Mouse (Mus musculus) limb, embryonic 10.5 days (tissue): Measurements from ENCODE around the gene Samhd1. TPM values are rescaled to one million over a fixed set of nuclear protein-coding genes. Genes with fewer than 3 reads are reported as not detected.

Experiments used
- DNase-seq: peaks from one replicate; pipeline ENCODE4 v3.0.0-alpha.2; 2017; ENCODE audit warnings: low spot score
- H3K27ac ChIP-seq: fragments of 300-500 bp; sonication (generic); 2 replicates; pipeline ENCODE4 v1.5.1; 2016; ENCODE audit warnings: mild to moderate bottlenecking
- H3K27me3 ChIP-seq: fragments of 300-500 bp; sonication (generic); 2 replicates; pipeline ENCODE4 v1.6.1; 2016; ENCODE audit warnings: low read depth, mild to moderate bottlenecking; ENCODE audit not compliant: poor library complexity, severe bottlenecking
- H3K36me3 ChIP-seq: fragments of 300-500 bp; sonication (generic); 2 replicates; pipeline ENCODE4 v1.6.1; 2016; ENCODE audit warnings: mild to moderate bottlenecking, moderate library complexity
- H3K4me1 ChIP-seq: fragments of 300-500 bp; sonication (generic); 2 replicates; pipeline ENCODE4 v1.6.1; 2016
- H3K4me3 ChIP-seq: fragments of 300-500 bp; sonication (generic); 2 replicates; pipeline ENCODE4 v1.5.1; 2016; ENCODE audit warnings: mild to moderate bottlenecking, moderate library complexity
- H3K9me3 ChIP-seq: fragments of 300-500 bp; sonication (generic); replicated peaks from 2 replicates; pipeline ENCODE4 v1.6.1; 2016; ENCODE audit warnings: mild to moderate bottlenecking
- WGBS: fragments of 180-500 bp; shearing (Covaris S2); methylation state at CpG from one replicate; pipeline ENCODE4 v1.1.7; 2016; 5-methylcytosine and 5-hydroxymethylcytosine counted together
- polyA plus RNA-seq: library from polyadenylated mRNA; unstranded; fragments of >200 nt; fragmentation: Nextera tagmentation; extraction: Ambion mirVana; gene quantifications from 2 replicates; pipeline ENCODE4 v1.2.1, GENCODE M21; 2016

Samhd1 gene
- polyA plus RNA-seq, 1 experiment from 2014 or later = 27.3 TPM

DNA sequence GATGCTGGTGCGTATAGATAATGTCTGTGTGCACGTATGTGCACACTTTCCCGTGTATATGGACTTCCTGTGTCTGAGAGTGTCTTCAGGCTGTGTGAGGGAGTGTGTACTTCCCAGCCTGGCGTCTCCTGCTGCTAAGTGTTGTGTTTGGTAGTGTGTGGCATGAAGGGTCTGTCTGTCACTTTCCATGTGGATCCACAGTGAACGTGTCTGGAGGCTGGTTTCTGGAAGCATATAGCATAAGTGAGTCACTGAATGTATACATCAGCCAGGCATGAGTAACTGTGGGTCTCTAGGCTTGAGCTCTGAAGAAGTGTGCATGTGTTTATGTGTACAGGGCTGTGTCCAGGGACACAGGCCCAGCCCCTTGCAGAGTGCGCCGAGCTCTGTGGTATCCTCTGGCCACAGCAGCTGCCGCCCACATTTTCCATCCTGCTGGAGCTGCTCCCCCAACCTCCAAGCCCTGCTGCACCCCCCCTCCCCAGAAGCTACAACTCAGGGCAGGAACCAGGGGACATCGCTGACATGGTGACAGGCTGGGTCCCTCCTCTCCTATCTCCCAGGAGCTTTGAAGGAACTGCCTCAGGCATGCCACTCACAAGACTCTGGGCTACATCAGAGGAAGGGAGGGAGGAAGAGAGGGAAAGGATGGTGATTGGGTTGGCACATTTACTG is 61.5 kb downstream of the Samhd1 start:
- Histone ChIP-seq H3K4me3 (no peak overlapping the region), H3K36me3 (peaks cover 83% of the 10 kb centered on the region), H3K4me1 (peaks cover 81% of the 10 kb centered on the region), H3K27ac (no peak overlapping the region), H3K27me3 (no peaks in the 10 kb centered on the region), H3K9me3 (no peaks in the 10 kb centered on the region)
- no peak for DNase-seq
- 86% methylated on average over 9 of the region's 9 CpGs for WGBS

DNA sequence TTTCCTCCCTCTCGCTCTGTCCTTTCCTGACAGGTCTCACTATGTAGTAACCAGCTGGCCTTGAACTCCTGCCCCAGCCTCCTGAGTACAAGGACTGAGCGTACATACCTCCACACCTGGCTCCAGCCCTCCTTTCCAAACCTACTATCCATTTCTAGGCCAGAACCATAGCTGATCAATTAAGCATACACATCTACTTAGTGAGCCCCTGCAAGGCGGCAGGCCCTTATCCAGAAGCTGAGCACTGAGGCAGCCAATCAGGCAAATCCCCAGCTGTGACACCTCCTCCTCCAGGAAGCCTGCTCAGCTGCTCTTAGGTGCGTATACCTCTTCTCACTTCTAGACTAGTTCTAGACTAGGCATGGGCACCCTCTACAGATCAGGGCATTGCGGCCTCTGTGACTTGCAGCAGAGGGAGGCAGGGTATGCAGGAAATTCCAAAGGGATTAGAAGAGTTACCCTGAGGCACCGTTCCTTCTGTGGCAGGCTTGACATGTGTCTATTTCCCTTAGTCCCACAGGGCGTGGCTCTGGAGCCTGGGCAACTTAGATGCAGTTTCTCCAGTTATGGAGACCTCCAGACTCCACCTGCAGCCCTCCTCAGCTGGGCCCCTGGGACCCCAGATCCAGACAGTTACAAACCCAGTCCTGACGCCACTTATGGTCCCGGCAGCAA is 62.6 kb downstream of the Samhd1 start:
- H3K36me3 ChIP-seq = peaks cover 84% of the 10 kb centered on the region
- H3K4me1 ChIP-seq = peaks cover 78% of the 10 kb centered on the region
- DNase-seq = no peak

DNA sequence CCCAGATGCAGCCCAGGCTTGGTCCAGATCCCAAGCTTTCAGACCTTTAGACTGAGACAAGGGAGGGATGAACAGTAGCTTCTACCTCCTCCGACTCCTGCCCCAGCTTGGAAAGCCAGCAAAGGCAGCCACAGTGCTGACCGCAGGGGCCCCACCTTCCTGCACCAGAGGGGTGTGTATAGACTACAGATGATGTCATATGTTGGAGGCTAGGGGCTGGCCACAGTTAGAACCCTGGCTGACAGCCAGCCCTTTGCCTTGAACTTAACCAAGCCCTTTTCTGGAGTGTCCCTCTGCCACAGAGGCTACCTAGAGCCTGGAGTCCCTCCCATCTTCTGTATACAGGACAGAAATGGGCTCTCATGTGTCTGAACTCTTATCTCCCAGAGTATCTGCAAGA is 63.5 kb downstream of the Samhd1 start:
- Histone ChIP-seq H3K36me3 (peaks cover 82% of the 10 kb centered on the region), H3K27ac (no peak overlapping the region), H3K4me1 (peaks cover 71% of the 10 kb centered on the region), H3K27me3 (no peaks in the 10 kb centered on the region), H3K4me3 (no peak overlapping the region), H3K9me3 (no peaks in the 10 kb centered on the region)
- WGBS = 83% methylated on average over 2 of the region's 2 CpGs
- DNase-seq = no peak

More for the DNA sequence above, 62.6 kb downstream of the Samhd1 start:
- Histone ChIP-seq H3K27ac (no peak overlapping the region), H3K27me3 (no peaks in the 10 kb centered on the region), H3K4me3 (no peak overlapping the region), H3K9me3 (no peaks in the 10 kb centered on the region)
- WGBS = 86% methylated on average over 9 of the region's 9 CpGs

DNA sequence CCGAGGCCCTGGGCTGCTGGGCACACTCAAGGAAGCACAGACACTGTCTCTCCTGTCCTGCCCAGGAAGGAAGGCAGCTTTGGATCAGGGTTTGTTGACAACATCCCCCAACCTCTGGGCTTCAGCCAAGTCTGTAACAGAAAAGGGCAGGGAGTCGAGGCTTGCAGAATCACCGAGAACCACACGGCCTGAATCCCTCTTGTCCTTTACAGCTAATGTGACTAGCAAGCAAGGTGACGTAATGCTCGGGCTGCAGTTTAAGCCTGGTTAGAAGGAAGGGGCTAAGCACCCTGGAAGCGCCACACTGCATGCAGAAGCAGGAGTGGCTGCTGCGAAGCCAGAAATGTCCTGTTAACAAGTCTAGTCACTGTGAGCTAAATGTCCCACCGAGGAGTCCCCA is 64.7 kb downstream of the Samhd1 start:
- peaks cover 78% of the 10 kb centered on the region for H3K36me3 ChIP-seq
- 0 out of 2 replicates have a peak overlapping the region, but pooled peaks have one; percentile 15 for H3K27ac ChIP-seq

DNA sequence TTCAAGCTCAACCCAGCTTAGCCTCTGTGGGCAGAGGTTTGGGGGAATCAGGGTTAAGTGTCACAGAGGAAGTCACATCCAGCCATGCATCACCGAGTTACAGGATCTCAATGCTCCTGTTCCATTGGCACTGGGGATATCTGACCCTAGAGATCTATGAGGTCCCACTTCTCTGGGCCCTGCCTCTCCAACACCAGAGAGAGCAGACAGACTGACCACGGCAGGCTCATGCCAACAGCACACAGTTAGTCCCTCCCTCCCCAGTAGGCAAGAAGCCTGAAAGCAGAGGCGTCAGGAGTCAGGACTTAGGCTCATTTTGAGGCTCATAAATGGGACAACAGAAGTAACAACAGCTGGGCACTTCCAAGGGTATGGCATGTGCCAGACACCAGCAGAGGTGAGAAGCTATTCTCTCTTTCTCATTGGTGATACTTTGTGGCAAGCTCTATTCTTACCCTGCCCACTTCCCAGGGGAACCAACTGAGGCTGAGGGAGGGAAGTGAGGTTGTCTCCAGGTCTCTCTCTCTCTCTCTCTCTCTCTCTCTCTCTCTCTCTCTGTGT is 65.2 kb downstream of the Samhd1 start:
- WGBS = 53% methylated on average over 3 of the region's 3 CpGs
- no peak overlapping the region for H3K4me3 ChIP-seq
- H3K27me3 ChIP-seq = no peaks in the 10 kb centered on the region
- peaks cover 66% of the 10 kb centered on the region for H3K4me1 ChIP-seq
- H3K27ac ChIP-seq = 0 out of 2 replicates have a peak overlapping the region, but pooled peaks have one; percentile 39
- no peaks in the 10 kb centered on the region for H3K9me3 ChIP-seq
- no peak for DNase-seq
- H3K36me3 ChIP-seq = peaks cover 77% of the 10 kb centered on the region

More for the DNA sequence above, 64.7 kb downstream of the Samhd1 start:
- Histone ChIP-seq H3K4me3 (no peak overlapping the region), H3K27me3 (no peaks in the 10 kb centered on the region), H3K9me3 (no peaks in the 10 kb centered on the region), H3K4me1 (peaks cover 67% of the 10 kb centered on the region)
- no peak for DNase-seq
- 70% methylated on average over 9 of the region's 9 CpGs for WGBS

DNA sequence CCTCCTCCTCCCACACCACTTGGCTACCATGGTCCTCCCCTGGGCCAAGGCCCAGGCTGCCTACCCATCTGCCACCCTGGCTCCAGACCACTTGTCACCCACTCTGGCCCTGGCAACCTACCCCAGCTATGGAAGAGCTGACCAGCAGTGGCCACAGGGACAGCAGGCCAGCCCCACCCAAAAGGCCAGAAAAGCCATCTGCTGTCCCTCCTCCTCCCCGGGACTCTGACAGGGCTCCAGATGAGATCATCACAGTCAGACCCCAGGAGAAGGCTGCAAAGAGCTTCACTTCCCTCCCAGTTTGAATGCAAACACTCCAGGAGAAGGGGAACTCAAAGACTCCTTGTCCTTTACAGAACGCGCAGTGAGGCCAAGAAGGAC is 65.7 kb downstream of the Samhd1 start:
- WGBS = 59% methylated on average over 3 of the region's 3 CpGs
- Histone ChIP-seq H3K4me1 (peaks cover 65% of the 10 kb centered on the region), H3K27ac (peak overlapping the region; percentile 39; the same call in 1 of the 2 replicates), H3K27me3 (no peaks in the 10 kb centered on the region), H3K36me3 (peaks cover 79% of the 10 kb centered on the region), H3K4me3 (no peak overlapping the region), H3K9me3 (no peaks in the 10 kb centered on the region)
- DNase-seq = no peak

DNA sequence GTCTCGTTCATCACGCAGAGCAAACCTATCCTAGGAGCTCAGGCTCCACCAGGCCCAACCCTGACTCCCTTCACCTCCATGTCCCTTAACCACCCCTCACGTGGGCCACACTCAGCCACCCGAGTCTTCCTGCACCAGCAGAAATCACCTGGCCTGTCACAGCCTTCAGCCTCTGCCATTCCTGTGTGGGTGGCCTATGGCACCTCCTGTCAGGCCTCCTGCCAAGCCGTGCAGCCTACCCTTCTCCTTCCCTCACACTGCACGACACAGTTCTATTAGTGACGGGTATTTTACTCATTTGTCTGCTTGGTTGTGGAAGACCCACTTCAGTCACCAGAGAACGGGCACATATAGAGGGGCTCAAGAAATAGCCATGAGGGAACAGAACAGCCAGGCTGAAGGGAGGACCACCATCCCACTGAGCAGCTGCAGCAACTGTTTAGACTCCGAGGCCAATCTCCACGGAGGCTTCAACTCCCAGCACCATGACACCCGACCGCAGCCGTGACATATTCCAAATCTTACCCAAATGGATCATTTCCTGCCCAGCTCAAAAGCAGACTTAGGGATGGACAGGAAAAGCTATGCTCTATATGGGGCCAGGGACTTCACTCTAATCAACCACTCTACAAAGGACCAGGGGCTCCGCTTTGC is 66.2 kb downstream of the Samhd1 start:
- Histone ChIP-seq H3K27me3 (no peaks in the 10 kb centered on the region), H3K27ac (peak overlapping the region; percentile 39; the same call in 1 of the 2 replicates), H3K4me1 (peaks cover 65% of the 10 kb centered on the region), H3K9me3 (no peaks in the 10 kb centered on the region), H3K36me3 (peaks cover 79% of the 10 kb centered on the region), H3K4me3 (no peak overlapping the region)
- 83% methylated on average over 14 of the region's 14 CpGs for WGBS
- no peak for DNase-seq

DNA sequence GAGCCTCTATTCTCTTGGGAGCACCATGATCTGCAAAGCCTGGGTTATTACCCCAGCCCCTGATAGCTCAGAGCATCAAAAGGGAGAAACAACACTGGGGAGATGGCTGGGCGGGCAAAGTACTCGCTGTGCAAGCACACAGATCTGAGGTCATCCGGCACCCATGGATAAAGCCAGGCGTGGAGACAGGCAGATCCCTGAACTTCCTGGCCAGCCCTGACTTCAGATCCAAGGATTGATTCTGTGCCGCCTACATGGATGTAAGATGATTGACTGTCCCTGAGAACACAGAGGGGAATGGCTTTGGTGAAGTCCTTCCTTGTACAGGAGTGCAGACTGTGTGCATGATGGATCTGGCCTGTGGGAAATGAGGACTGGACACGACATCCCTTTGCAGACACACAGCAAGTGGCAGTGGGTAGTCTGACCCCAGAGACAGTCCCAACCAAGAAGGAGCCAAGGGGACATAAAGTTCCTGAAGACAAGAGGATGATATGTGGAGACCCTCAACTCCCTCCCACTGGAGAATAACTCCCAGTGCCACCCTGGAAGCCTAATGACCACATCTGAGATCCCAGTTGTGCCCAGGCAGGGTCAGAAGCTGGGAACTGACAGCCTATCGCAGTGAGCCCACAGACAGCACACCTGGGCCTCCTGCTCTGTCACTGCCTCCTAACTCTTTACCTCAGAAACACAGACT is 68.2 kb downstream of the Samhd1 start:
- H3K36me3 ChIP-seq = peaks cover 78% of the 10 kb centered on the region
- H3K27ac ChIP-seq = no peak overlapping the region
- H3K4me1 ChIP-seq = peaks cover 63% of the 10 kb centered on the region
- H3K4me3 ChIP-seq = no peak overlapping the region
- no peaks in the 10 kb centered on the region for H3K9me3 ChIP-seq
- WGBS = 81% methylated on average over 7 of the region's 7 CpGs
- DNase-seq = no peak
- no peaks in the 10 kb centered on the region for H3K27me3 ChIP-seq

DNA sequence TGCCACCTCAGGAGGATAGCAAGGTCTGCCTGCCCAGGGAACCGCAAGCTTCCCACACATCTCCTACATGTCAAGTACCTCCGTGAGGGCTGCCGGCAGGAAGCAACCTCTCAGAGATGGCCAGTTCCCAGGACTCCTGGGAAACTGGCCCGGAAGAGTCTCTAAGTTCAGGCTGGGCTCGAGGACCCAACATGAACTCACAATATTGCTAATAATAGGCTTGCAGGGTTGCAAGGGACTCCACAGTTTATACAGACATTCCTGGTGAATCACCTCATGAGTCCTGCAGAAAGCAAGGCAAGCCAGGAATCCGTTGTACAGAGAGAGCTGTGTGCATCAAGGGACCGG is 69.2 kb downstream of the Samhd1 start:
- DNase-seq = no peak
- Histone ChIP-seq H3K27ac (no peak overlapping the region), H3K27me3 (no peaks in the 10 kb centered on the region), H3K36me3 (peaks cover 77% of the 10 kb centered on the region), H3K4me1 (peaks cover 53% of the 10 kb centered on the region), H3K4me3 (no peak overlapping the region), H3K9me3 (no peaks in the 10 kb centered on the region)
- WGBS = 81% methylated on average over 7 of the region's 7 CpGs

DNA sequence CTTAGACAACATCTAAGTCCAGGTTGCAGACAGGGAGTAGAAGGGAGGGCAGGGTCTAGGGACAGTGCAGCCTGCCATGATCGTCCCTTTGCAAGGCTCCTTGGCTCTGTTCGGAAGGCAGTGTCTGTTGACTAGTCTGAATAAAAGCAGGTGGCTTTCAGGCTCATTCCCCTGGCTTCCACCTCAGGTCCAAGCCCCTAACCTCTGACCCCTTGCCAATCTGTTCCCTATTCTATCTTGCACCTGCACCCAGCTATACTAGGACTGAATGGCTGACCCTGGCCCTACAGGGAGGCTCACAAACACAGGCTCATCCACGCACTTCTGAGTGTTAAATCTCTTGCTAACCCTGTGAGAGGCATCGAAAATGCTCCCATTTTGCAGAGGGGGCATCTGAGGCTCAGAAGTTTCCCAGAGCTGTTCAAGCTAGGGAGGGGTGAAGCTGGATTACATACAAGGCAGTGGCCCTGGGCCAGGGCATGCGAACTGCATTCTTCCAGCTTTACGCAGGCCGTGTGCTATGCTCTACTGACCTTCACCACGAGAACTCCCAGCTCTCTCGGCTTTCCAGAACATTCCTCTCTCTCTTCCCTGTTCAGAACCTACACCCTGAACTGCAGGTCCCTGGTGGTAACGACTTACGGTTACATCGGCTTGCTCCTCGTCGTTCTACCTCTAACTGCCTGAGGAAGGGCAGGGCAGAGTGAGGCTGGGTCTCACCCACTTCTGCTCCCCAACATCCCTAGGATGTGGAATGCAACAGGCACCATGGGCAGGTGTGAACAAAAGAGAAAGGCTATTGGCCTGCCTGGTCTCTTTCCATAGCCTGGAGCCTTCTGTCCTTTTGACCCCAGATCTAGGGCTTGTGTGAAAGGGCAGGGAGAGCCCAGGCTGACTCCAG is 69.8 kb downstream of the Samhd1 start:
- WGBS = 82% methylated on average over 14 of the region's 14 CpGs
- no peak for DNase-seq
- Histone ChIP-seq H3K27ac (no peak overlapping the region), H3K4me1 (peaks cover 47% of the 10 kb centered on the region), H3K27me3 (no peaks in the 10 kb centered on the region), H3K36me3 (peaks cover 78% of the 10 kb centered on the region), H3K9me3 (no peaks in the 10 kb centered on the region), H3K4me3 (no peak overlapping the region)

DNA sequence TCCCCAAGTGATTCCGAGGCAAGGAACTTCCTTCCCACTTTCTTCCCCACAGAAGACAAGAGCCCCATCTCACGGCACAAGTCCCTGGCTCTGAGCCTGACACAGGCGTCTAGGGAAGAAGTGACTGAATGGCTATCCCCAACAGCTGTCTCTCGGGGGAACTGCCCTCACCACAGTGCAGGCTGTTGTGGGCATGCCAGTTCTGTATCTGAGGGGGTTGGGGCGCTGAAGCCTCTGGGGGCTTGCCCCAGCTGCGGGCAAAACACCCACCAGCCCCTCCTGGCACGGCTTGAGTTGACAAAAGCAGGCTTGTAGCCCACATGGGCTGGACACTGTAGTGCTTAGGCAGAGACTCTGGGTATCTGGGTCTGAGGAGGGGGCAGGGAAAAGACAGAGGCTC is 70.9 kb downstream of the Samhd1 start:
- Histone ChIP-seq H3K4me1 (peaks cover 43% of the 10 kb centered on the region), H3K27ac (no peak overlapping the region), H3K27me3 (no peaks in the 10 kb centered on the region), H3K4me3 (no peak overlapping the region), H3K36me3 (peaks cover 79% of the 10 kb centered on the region), H3K9me3 (no peaks in the 10 kb centered on the region)
- no peak for DNase-seq
- 77% methylated on average over 7 of the region's 7 CpGs for WGBS

DNA sequence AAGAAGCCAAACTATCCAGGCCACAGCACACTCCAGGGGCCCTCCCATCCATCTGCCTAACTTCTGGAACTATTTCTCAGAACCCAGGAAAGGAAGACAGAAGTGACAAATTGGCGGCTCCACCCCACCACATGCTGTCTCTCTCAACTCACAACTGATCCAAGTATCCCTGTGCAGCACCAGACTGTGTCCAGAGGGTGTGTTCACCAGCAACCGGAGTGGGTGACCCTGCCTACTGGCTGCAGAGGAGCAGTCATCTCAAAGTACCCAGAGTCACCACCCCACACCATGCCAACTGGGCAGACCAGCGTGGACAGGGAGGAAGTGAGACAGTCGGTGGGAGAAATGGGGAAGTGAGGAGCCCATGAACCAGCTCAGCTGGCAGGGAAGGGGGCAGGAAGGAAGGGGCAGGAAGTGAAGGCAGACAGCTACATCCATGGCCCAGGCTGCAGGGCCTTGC is 71.8 kb downstream of the Samhd1 start:
- 66% methylated on average over 4 of the region's 4 CpGs for WGBS
- H3K36me3 ChIP-seq = peaks cover 85% of the 10 kb centered on the region
- no peak overlapping the region for H3K27ac ChIP-seq

More for the DNA sequence above, 71.8 kb downstream of the Samhd1 start:
- Histone ChIP-seq H3K27me3 (no peaks in the 10 kb centered on the region), H3K4me1 (peaks cover 46% of the 10 kb centered on the region), H3K9me3 (no peaks in the 10 kb centered on the region), H3K4me3 (no peak overlapping the region)
- DNase-seq = no peak
